Mouse (Mus musculus) liver, postnatal 0 days (tissue): ENCODE data around the gene Gcc2. TPM values are rescaled to one million over a fixed set of nuclear protein-coding genes. Genes with fewer than 3 reads are reported as not detected.

Source experiments
- ATAC-seq: fragments of 200-750 bp; cut with Nextera tagmentation; 2 replicates; pipeline ENCODE4 v1.8.0; 2017; ENCODE audit warnings: mild to moderate bottlenecking, moderate library complexity
- DNase-seq: peaks from one replicate; pipeline ENCODE4 v3.0.0-alpha.2; 2016
- H3K27ac ChIP-seq: fragments of 300-500 bp; sonication (generic); 2 replicates; pipeline ENCODE4 v1.5.1; 2014; ENCODE audit warnings: antibody characterized with exemption, moderate library complexity, mild to moderate bottlenecking, low read depth
- H3K27me3 ChIP-seq: fragments of 300-500 bp; sonication (generic); 2 replicates; pipeline ENCODE4 v1.6.1; 2014; ENCODE audit warnings: low read length, control low read depth, mixed read lengths; ENCODE audit not compliant: insufficient read depth
- H3K36me3 ChIP-seq: fragments of 300-500 bp; sonication (generic); replicated peaks from 2 replicates; pipeline ENCODE4 v1.6.1; 2014; ENCODE audit warnings: mild to moderate bottlenecking, control low read depth, low read length, moderate library complexity, mixed read lengths; ENCODE audit not compliant: insufficient read depth
- H3K4me1 ChIP-seq: fragments of 300-500 bp; sonication (generic); 2 replicates; pipeline ENCODE4 v1.6.1; 2014; ENCODE audit warnings: antibody characterized with exemption, mild to moderate bottlenecking, control low read depth; ENCODE audit not compliant: insufficient read depth
- H3K4me2 ChIP-seq: fragments of 300-500 bp; sonication (generic); 2 replicates; pipeline ENCODE4 v1.6.1; 2014; ENCODE audit warnings: low read depth, mild to moderate bottlenecking, low read length, moderate library complexity, mixed read lengths
- H3K4me3 ChIP-seq: fragments of 300-500 bp; sonication (generic); 2 replicates; pipeline ENCODE4 v1.5.1; 2014; ENCODE audit warnings: low read depth, low read length
- H3K9ac ChIP-seq: fragments of 300-500 bp; sonication (generic); replicated peaks from 2 replicates; pipeline ENCODE4 v1.6.1; 2014; ENCODE audit warnings: mild to moderate bottlenecking, moderate library complexity
- H3K9me3 ChIP-seq: fragments of 300-500 bp; sonication (generic); 2 replicates; pipeline ENCODE4 v1.6.1; 2016; ENCODE audit warnings: mild to moderate bottlenecking, control low read depth, low read length, mixed read lengths
- CTCF ChIP-seq: sonication (generic); IDR thresholded peaks from 2 replicates; pipeline ENCODE4 v1.5.1; 2016; ENCODE audit warnings: antibody characterized with exemption, low read depth
- EP300 ChIP-seq: IDR thresholded peaks from 2 replicates; pipeline ENCODE4 v1.6.1; 2016; ENCODE audit warnings: antibody characterized with exemption, low read depth, mild to moderate bottlenecking
- WGBS: fragments of 180-500 bp; shearing (Covaris S2); extraction: QIAGEN DNeasy Blood & Tissue Kit; methylation state at CpG from one replicate; pipeline ENCODE4 v1.1.7; 2014; ENCODE audit not compliant: insufficient replicate concordance; 5-methylcytosine and 5-hydroxymethylcytosine counted together
- polyA plus RNA-seq: library from polyadenylated mRNA; unstranded; fragments of >200 nt; fragmentation: Nextera tagmentation; extraction: Ambion mirVana; gene quantifications from 2 replicates; pipeline ENCODE4 v1.2.1, GENCODE M21; 2015

Gene Gcc2
- polyA plus RNA-seq = 31.7 and 34.0 TPM in 2 replicates

GRCm38 (mm10) chr10:58255213-58255892 is at the start of gene Gcc2:
TSS of gene Gcc2 (plus strand) at chr10:58255497.
- peak; percentile 99 for ATAC-seq
- Histone ChIP-seq H3K36me3 (peaks cover 17% of the 10 kb centered on the region), H3K4me1 (peaks cover 19% of the 10 kb centered on the region), H3K4me2 (peak within 1 kb of the TSS; percentile 84), H3K9me3 (no peaks in the 10 kb centered on the region), H3K4me3 (peak within 1 kb of the TSS; percentile 90), H3K27me3 (no peaks in the 10 kb centered on the region), H3K9ac (peak within 1 kb of the TSS; percentile 83), H3K27ac (peak within 1 kb of the TSS; percentile 72)
- TF ChIP-seq CTCF (no peak), EP300 (no peak)
- peak; percentile 95 for DNase-seq
- WGBS = under 1% methylated on average over 50 of the region's 58 CpGs

- TF ChIP-seq EP300 = no peak
- TF ChIP-seq CTCF = no peak
- DNase-seq = no peak
- no peak for ATAC-seq
- Histone ChIP-seq H3K4me2 (no peak overlapping the region), H3K4me1 (no peaks in the 10 kb centered on the region), H3K27ac (no peak overlapping the region), H3K36me3 (no peaks in the 10 kb centered on the region), H3K4me3 (no peak overlapping the region), H3K27me3 (no peaks in the 10 kb centered on the region), H3K9ac (no peak overlapping the region), H3K9me3 (no peaks in the 10 kb centered on the region)
- 34% methylated on average over 1 of the region's 1 CpGs for WGBS
Measured at GRCm38 (mm10) chr10:58205986-58206385, 49.3 kb upstream of the Gcc2 start.

- no peak for DNase-seq
- H3K36me3 ChIP-seq = no peaks in the 10 kb centered on the region
- no peak for ATAC-seq
- no peak overlapping the region for H3K4me2 ChIP-seq
- 75% methylated on average over 4 of the region's 4 CpGs for WGBS
- no peaks in the 10 kb centered on the region for H3K4me1 ChIP-seq
- no peak for TF ChIP-seq CTCF
- TF ChIP-seq EP300 = no peak
- H3K9ac ChIP-seq = no peak overlapping the region
- H3K9me3 ChIP-seq = no peaks in the 10 kb centered on the region
- no peak overlapping the region for H3K27ac ChIP-seq
- H3K27me3 ChIP-seq = no peaks in the 10 kb centered on the region
- H3K4me3 ChIP-seq = no peak overlapping the region
Measured at GRCm38 (mm10) chr10:58206639-58207404, 48.5 kb upstream of the Gcc2 start.

- no peaks in the 10 kb centered on the region for H3K36me3 ChIP-seq
- no peak overlapping the region for H3K9ac ChIP-seq
- H3K27ac ChIP-seq = no peak overlapping the region
- H3K9me3 ChIP-seq = no peaks in the 10 kb centered on the region
- WGBS = 53% methylated on average over 2 of the region's 2 CpGs
- DNase-seq (no peak), ATAC-seq (no peak)
- H3K4me2 ChIP-seq = no peak overlapping the region
- no peaks in the 10 kb centered on the region for H3K27me3 ChIP-seq
- H3K4me1 ChIP-seq = no peaks in the 10 kb centered on the region
- H3K4me3 ChIP-seq = no peak overlapping the region
- TF ChIP-seq EP300 (no peak), CTCF (no peak)
Measured at GRCm38 (mm10) chr10:58209710-58210467, 45.4 kb upstream of the Gcc2 start.

GRCm38 (mm10) chr10:58210514-58210913 is 44.8 kb upstream of the Gcc2 start:
- Histone ChIP-seq H3K9ac (no peak overlapping the region), H3K36me3 (no peaks in the 10 kb centered on the region), H3K4me2 (no peak overlapping the region), H3K4me3 (no peak overlapping the region), H3K27me3 (no peaks in the 10 kb centered on the region), H3K27ac (no peak overlapping the region), H3K4me1 (no peaks in the 10 kb centered on the region), H3K9me3 (no peaks in the 10 kb centered on the region)
- WGBS = 53% methylated on average over 1 of the region's 1 CpGs
- TF ChIP-seq CTCF (no peak), EP300 (no peak)
- ATAC-seq (no peak), DNase-seq (no peak)

GRCm38 (mm10) chr10:58211213-58211612 is 44.1 kb upstream of the Gcc2 start:
- no peak for DNase-seq
- WGBS = 77% methylated on average over 2 of the region's 2 CpGs
- H3K27me3 ChIP-seq = no peaks in the 10 kb centered on the region
- no peak overlapping the region for H3K9ac ChIP-seq
- H3K27ac ChIP-seq = no peak overlapping the region
- TF ChIP-seq EP300 = no peak
- no peak for TF ChIP-seq CTCF
- no peak overlapping the region for H3K4me2 ChIP-seq
- no peak overlapping the region for H3K4me3 ChIP-seq
- no peaks in the 10 kb centered on the region for H3K9me3 ChIP-seq
- no peak for ATAC-seq
- H3K4me1 ChIP-seq = no peaks in the 10 kb centered on the region
- H3K36me3 ChIP-seq = no peaks in the 10 kb centered on the region
